Mouse (Mus musculus): ENCODE results near the gene Teddm1b. TPM values are rescaled to one million over a fixed set of nuclear protein-coding genes. Genes with fewer than 3 reads are reported as not detected.

The Teddm1b gene
- total RNA-seq, 2 experiments from 2014 or later = not detected

Small RNA genes within 50 kb of the gene (microRNA-seq; reads per million reads assigned to microRNA genes)
- gene Mir8114 = 18.9 to 29.3 reads per million in 2 experiments

Other genes with a start within 250 kb of the Teddm1b start
- gene Rgs8, start 221.3 kb upstream of the Teddm1b start, total RNA-seq (2021) = 10 to 100 TPM; 66.1 to 70.2 TPM
- gene Rgs16, start 134.0 kb upstream of the Teddm1b start, total RNA-seq (2021) = 1 to 10 TPM; 4.9 to 5.9 TPM
- 1 to 10 TPM; 6.5 to 8.1 TPM for gene Rnasel, start 124.9 kb upstream of the Teddm1b start, total RNA-seq (2021)
- gene Rgsl1, start 30.2 kb upstream of the Teddm1b start, total RNA-seq (2021) = 1 to 10 TPM in 1 of 2 experiments, under 1 TPM in 1; 0.64 to 1.2 TPM
- gene Teddm1a, start 17.4 kb downstream of the Teddm1b start, total RNA-seq (2021) = not detected
- gene Glul, start 25.6 kb downstream of the Teddm1b start, total RNA-seq (2021) = 1,000 to 10,000 TPM; 1,489 to 1,771 TPM
- 1 to 10 TPM; 1.6 to 1.7 TPM for gene Teddm2, start 25.9 kb downstream of the Teddm1b start, total RNA-seq (2021)

Measured in layer of hippocampus, postnatal 25 days (tissue).